Mouse (Mus musculus): ENCODE measurements around the gene Ccdc24. TPM values are rescaled to one million over a fixed set of nuclear protein-coding genes. Genes with fewer than 3 reads are reported as not detected.

Ccdc24 gene
- polyA plus RNA-seq, 1 experiment = 1.4 TPM

GRCm38 (mm10) chr4:117916386-117916785 lies 44.0 kb upstream of the Ccdc24 start:
- H3K79me3 ChIP-seq (ENCODE audit: low read depth) = peaks cover 27% of the 10 kb centered on the region
- peaks cover 34% of the 10 kb centered on the region for H3K79me2 ChIP-seq (ENCODE audit: control insufficient read depth, insufficient read depth)
- no peaks in the 10 kb centered on the region for H3K27me3 ChIP-seq (ENCODE audit: control insufficient read depth, insufficient read depth, insufficient read length)
- no peak overlapping the region for H3ac ChIP-seq (ENCODE audit: control insufficient read depth, insufficient read length, low read depth)
- no peak overlapping the region for H3K4me3 ChIP-seq (ENCODE audit: insufficient read depth, poor library complexity, severe bottlenecking)
- TF ChIP-seq MAX (IDR thresholded peaks at IDR 0.05) (no peak), MYOD1 (IDR thresholded peaks at IDR 0.05; ENCODE audit: control insufficient read depth, insufficient read length, low read depth) (no peak), CEBPB (IDR thresholded peaks at IDR 0.05; ENCODE audit: low read depth) (no peak), CTCF (IDR thresholded peaks at IDR 0.05; ENCODE audit: control insufficient read depth, insufficient read depth, insufficient read length) (no peak), FOSL1 (IDR thresholded peaks at IDR 0.05; ENCODE audit: insufficient read depth, low read length, poor library complexity, severe bottlenecking) (no peak), MYOG (IDR thresholded peaks at IDR 0.05; ENCODE audit: control insufficient read depth, extremely low read depth, insufficient read length) (no peak), USF1 (IDR thresholded peaks at IDR 0.05; ENCODE audit: low read depth) (no peak)
- H3K36me3 ChIP-seq (ENCODE audit: control insufficient read depth, insufficient read depth) = peaks cover 9% of the 10 kb centered on the region

GRCm38 (mm10) chr4:117915489-117916105 lies 43.2 kb upstream of the Ccdc24 start:
- H3K27me3 ChIP-seq (ENCODE audit: control insufficient read depth, insufficient read depth, insufficient read length) = no peaks in the 10 kb centered on the region
- peaks cover 14% of the 10 kb centered on the region for H3K36me3 ChIP-seq (ENCODE audit: control insufficient read depth, insufficient read depth)
- no peak for TF ChIP-seq CEBPB (IDR thresholded peaks at IDR 0.05; ENCODE audit: low read depth)
- TF ChIP-seq CTCF (IDR thresholded peaks at IDR 0.05; ENCODE audit: control insufficient read depth, insufficient read depth, insufficient read length) = no peak
- TF ChIP-seq FOSL1 (IDR thresholded peaks at IDR 0.05; ENCODE audit: insufficient read depth, low read length, poor library complexity, severe bottlenecking) = no peak
- TF ChIP-seq MYOD1 (IDR thresholded peaks at IDR 0.05; ENCODE audit: control insufficient read depth, insufficient read length, low read depth) = no peak
- no peak for TF ChIP-seq USF1 (IDR thresholded peaks at IDR 0.05; ENCODE audit: low read depth)
- H3K4me3 ChIP-seq (ENCODE audit: insufficient read depth, poor library complexity, severe bottlenecking) = peak overlapping the region; percentile 83
- peaks cover 42% of the 10 kb centered on the region for H3K79me2 ChIP-seq (ENCODE audit: control insufficient read depth, insufficient read depth)
- peaks cover 33% of the 10 kb centered on the region for H3K79me3 ChIP-seq (ENCODE audit: low read depth)
- peak overlapping the region; percentile 73 for H3ac ChIP-seq (ENCODE audit: control insufficient read depth, insufficient read length, low read depth)

GRCm38 (mm10) chr4:117914591-117915442 lies 42.5 kb upstream of the Ccdc24 start, which contains the start of gene Ipo13:
Gene Ipo13 (minus strand): TSS chr4:117914999.
- Histone ChIP-seq H3K79me3 (ENCODE audit: low read depth) (peaks cover 39% of the 10 kb centered on the region), H3ac (ENCODE audit: control insufficient read depth, insufficient read length, low read depth) (peak within 1 kb of the TSS; percentile 73), H3K4me3 (ENCODE audit: insufficient read depth, poor library complexity, severe bottlenecking) (peak within 1 kb of the TSS; percentile 83), H3K27me3 (ENCODE audit: control insufficient read depth, insufficient read depth, insufficient read length) (no peaks in the 10 kb centered on the region), H3K36me3 (ENCODE audit: control insufficient read depth, insufficient read depth) (peaks cover 20% of the 10 kb centered on the region), H3K79me2 (ENCODE audit: control insufficient read depth, insufficient read depth) (peaks cover 49% of the 10 kb centered on the region)
- TF ChIP-seq MYOG (IDR thresholded peaks at IDR 0.05; ENCODE audit: control insufficient read depth, extremely low read depth, insufficient read length) = no peak
- peak; percentile 79 for TF ChIP-seq USF1 (IDR thresholded peaks at IDR 0.05; ENCODE audit: low read depth)
- peak; percentile 98 for TF ChIP-seq MAX (IDR thresholded peaks at IDR 0.05)

GRCm38 (mm10) chr4:117914031-117914430 lies 41.7 kb upstream of the Ccdc24 start:
- peaks cover 57% of the 10 kb centered on the region for H3K79me2 ChIP-seq (ENCODE audit: control insufficient read depth, insufficient read depth)
- no peak for TF ChIP-seq FOSL1 (IDR thresholded peaks at IDR 0.05; ENCODE audit: insufficient read depth, low read length, poor library complexity, severe bottlenecking)
- peaks cover 24% of the 10 kb centered on the region for H3K36me3 ChIP-seq (ENCODE audit: control insufficient read depth, insufficient read depth)
- no peaks in the 10 kb centered on the region for H3K27me3 ChIP-seq (ENCODE audit: control insufficient read depth, insufficient read depth, insufficient read length)
- H3K4me3 ChIP-seq (ENCODE audit: insufficient read depth, poor library complexity, severe bottlenecking) = peak overlapping the region; percentile 83
- peak overlapping the region; percentile 63 for H3ac ChIP-seq (ENCODE audit: control insufficient read depth, insufficient read length, low read depth)
- H3K79me3 ChIP-seq (ENCODE audit: low read depth) = peaks cover 46% of the 10 kb centered on the region

- no peak overlapping the region for H3ac ChIP-seq (ENCODE audit: control insufficient read depth, insufficient read length, low read depth)
- peak overlapping the region; percentile 83 for H3K4me3 ChIP-seq (ENCODE audit: insufficient read depth, poor library complexity, severe bottlenecking)
- no peaks in the 10 kb centered on the region for H3K27me3 ChIP-seq (ENCODE audit: control insufficient read depth, insufficient read depth, insufficient read length)
- peaks cover 51% of the 10 kb centered on the region for H3K79me3 ChIP-seq (ENCODE audit: low read depth)
- H3K79me2 ChIP-seq (ENCODE audit: control insufficient read depth, insufficient read depth) = peaks cover 63% of the 10 kb centered on the region
- H3K36me3 ChIP-seq (ENCODE audit: control insufficient read depth, insufficient read depth) = peaks cover 29% of the 10 kb centered on the region
- TF ChIP-seq CEBPB (IDR thresholded peaks at IDR 0.05; ENCODE audit: low read depth) = no peak
- no peak for TF ChIP-seq MAX (IDR thresholded peaks at IDR 0.05)
- no peak for TF ChIP-seq USF1 (IDR thresholded peaks at IDR 0.05; ENCODE audit: low read depth)
- TF ChIP-seq CTCF (IDR thresholded peaks at IDR 0.05; ENCODE audit: control insufficient read depth, insufficient read depth, insufficient read length) = no peak
- TF ChIP-seq MYOG (IDR thresholded peaks at IDR 0.05; ENCODE audit: control insufficient read depth, extremely low read depth, insufficient read length) = no peak
- no peak for TF ChIP-seq FOSL1 (IDR thresholded peaks at IDR 0.05; ENCODE audit: insufficient read depth, low read length, poor library complexity, severe bottlenecking)
- TF ChIP-seq MYOD1 (IDR thresholded peaks at IDR 0.05; ENCODE audit: control insufficient read depth, insufficient read length, low read depth) = no peak
Observed at GRCm38 (mm10) chr4:117913421-117913820, 41.1 kb upstream of the Ccdc24 start.

Data from C2C12 (cell line).